Mouse (Mus musculus) spleen, adult 2 months (tissue): Measurements from ENCODE around the gene Chn2. TPM values are rescaled to one million over a fixed set of nuclear protein-coding genes. Genes with fewer than 3 reads are reported as not detected.

Source experiments
- DNase-seq, 2 experiments: peaks; one replicate each; pipeline versions ENCODE4 v3.0.0 to v3.0.0-alpha.2; 2012 to 2021; ENCODE audit warnings: low spot score in 2 of 2, low read depth in 1 of 2
- H3K27ac ChIP-seq: fragments of 200-500 bp; 2 replicates; pipeline ENCODE4 v1.5.1; 2012; ENCODE audit warnings: low read length, inconsistent platforms; ENCODE audit not compliant: insufficient read depth
- H3K27me3 ChIP-seq: fragments of 200-500 bp; 2 replicates; pipeline ENCODE4 v1.6.1; 2012; ENCODE audit warnings: mild to moderate bottlenecking, moderate library complexity, low read length, inconsistent platforms; ENCODE audit not compliant: control insufficient read depth, insufficient read depth
- H3K36me3 ChIP-seq: fragments of 200-500 bp; 2 replicates; pipeline ENCODE4 v1.6.1; 2012; ENCODE audit warnings: mild to moderate bottlenecking, low read length, inconsistent platforms; ENCODE audit not compliant: control insufficient read depth, insufficient read depth
- H3K4me1 ChIP-seq: fragments of 200-500 bp; 2 replicates; pipeline ENCODE4 v1.6.1; 2011; ENCODE audit warnings: inconsistent platforms; ENCODE audit not compliant: control insufficient read depth, insufficient read depth, insufficient read length
- H3K4me3 ChIP-seq: fragments of 200-500 bp; 2 replicates; pipeline ENCODE4 v1.5.1; 2011; ENCODE audit warnings: mild to moderate bottlenecking, inconsistent platforms; ENCODE audit not compliant: insufficient read depth, insufficient read length; ENCODE audit errors: extremely low read depth
- CTCF ChIP-seq: fragments of 200-500 bp; IDR thresholded peaks from 2 replicates; pipeline ENCODE4 v1.5.1; 2011; ENCODE audit warnings: mild to moderate bottlenecking, inconsistent platforms; ENCODE audit not compliant: insufficient read depth, insufficient read length, insufficient replicate concordance; ENCODE audit errors: extremely low read depth
- POLR2A ChIP-seq: fragments of 200-500 bp; IDR thresholded peaks from 2 replicates; pipeline ENCODE4 v1.6.1; 2011; ENCODE audit warnings: low read depth, low read length, inconsistent platforms
- WGBS: fragments of 180-500 bp; shearing (Covaris S2); methylation state at CpG from one replicate; pipeline ENCODE4 v1.1.7; 2018; 5-methylcytosine and 5-hydroxymethylcytosine counted together
- polyA plus RNA-seq: library from polyadenylated mRNA; depleted of rRNA; stranded (reverse); fragments of >200 nt; gene quantifications from 2 replicates; pipeline ENCODE4 v1.2.3, GENCODE M21; 2012

Gene Chn2
- polyA plus RNA-seq, 1 experiment = 8.4 TPM

GRCm38 (mm10) chr6:54179874-54180212, 140.5 kb downstream of the Chn2 start:
- DNase-seq = no peak
- no peaks in the 10 kb centered on the region for H3K36me3 ChIP-seq
- H3K4me3 ChIP-seq = no peak overlapping the region
- no peak for TF ChIP-seq POLR2A
- no peak for TF ChIP-seq CTCF
- peaks cover 8% of the 10 kb centered on the region for H3K4me1 ChIP-seq
- H3K27me3 ChIP-seq = no peaks in the 10 kb centered on the region
- H3K27ac ChIP-seq = no peak overlapping the region
- WGBS = 32% methylated on average over 6 of the region's 6 CpGs

GRCm38 (mm10) chr6:54183825-54184578, 144.6 kb downstream of the Chn2 start:
- 86% methylated on average over 14 of the region's 14 CpGs for WGBS
- DNase-seq = no peak
- peaks cover 5% of the 10 kb centered on the region for H3K4me1 ChIP-seq
- no peak overlapping the region for H3K4me3 ChIP-seq
- H3K27me3 ChIP-seq = no peaks in the 10 kb centered on the region
- H3K36me3 ChIP-seq = no peaks in the 10 kb centered on the region
- no peak overlapping the region for H3K27ac ChIP-seq
- no peak for TF ChIP-seq CTCF
- TF ChIP-seq POLR2A = no peak

GRCm38 (mm10) chr6:54193631-54194305, 154.4 kb downstream of the Chn2 start:
- Histone ChIP-seq H3K27ac (no peak overlapping the region), H3K4me1 (no peaks in the 10 kb centered on the region), H3K4me3 (no peak overlapping the region), H3K36me3 (no peaks in the 10 kb centered on the region), H3K27me3 (no peaks in the 10 kb centered on the region)
- TF ChIP-seq POLR2A (no peak), CTCF (no peak)
- DNase-seq = no peak
- WGBS = 90% methylated on average over 7 of the region's 7 CpGs

GRCm38 (mm10) chr6:54197821-54198412, 158.6 kb downstream of the Chn2 start:
- Histone ChIP-seq H3K27me3 (no peaks in the 10 kb centered on the region), H3K4me3 (no peak overlapping the region), H3K4me1 (no peaks in the 10 kb centered on the region), H3K27ac (no peak overlapping the region), H3K36me3 (no peaks in the 10 kb centered on the region)
- no peak for DNase-seq
- WGBS = 89% methylated on average over 5 of the region's 5 CpGs
- no peak for TF ChIP-seq CTCF

GRCm38 (mm10) chr6:54199516-54199915, 160.2 kb downstream of the Chn2 start:
- 84% methylated on average over 4 of the region's 4 CpGs for WGBS
- Histone ChIP-seq H3K36me3 (no peaks in the 10 kb centered on the region), H3K27ac (no peak overlapping the region), H3K4me1 (no peaks in the 10 kb centered on the region), H3K27me3 (no peaks in the 10 kb centered on the region), H3K4me3 (no peak overlapping the region)
- DNase-seq = no peak
- TF ChIP-seq POLR2A (no peak), CTCF (no peak)

GRCm38 (mm10) chr6:54200031-54200722, 160.8 kb downstream of the Chn2 start:
- no peak overlapping the region for H3K4me3 ChIP-seq
- H3K4me1 ChIP-seq = no peaks in the 10 kb centered on the region
- H3K27ac ChIP-seq = no peak overlapping the region
- no peaks in the 10 kb centered on the region for H3K27me3 ChIP-seq
- 89% methylated on average over 11 of the region's 11 CpGs for WGBS
- no peak for DNase-seq
- no peaks in the 10 kb centered on the region for H3K36me3 ChIP-seq
- no peak for TF ChIP-seq CTCF
- no peak for TF ChIP-seq POLR2A
